Mouse (Mus musculus) frontal cortex, postnatal 10 days (tissue): ENCODE measurements around the gene Ino80b.
A peak's percentile ranks its signal among the peaks of the same experiment; 100 is the strongest.

Source experiments
- DNase-seq, 2 experiments: peaks; one replicate each; pipeline ENCODE4 v3.0.0; 2022; ENCODE audit warnings: low spot score in 2 of 2, mixed read lengths in 1 of 2

The Ino80b gene

GRCm38 (mm10) chr6:83141636-83142035 lies 16.4 kb upstream of the Ino80b start:
- DNase-seq, result no peak

GRCm38 (mm10) chr6:83140044-83140443 lies 14.8 kb upstream of the Ino80b start:
- no peak for DNase-seq

GRCm38 (mm10) chr6:83138056-83138455 lies 12.8 kb upstream of the Ino80b start:
- DNase-seq, result no peak

- peak; percentile 70 to 76 for DNase-seq
Observed at GRCm38 (mm10) chr6:83137576-83137950, 12.3 kb upstream of the Ino80b start.

- DNase-seq, result no peak
Observed at GRCm38 (mm10) chr6:83136881-83137575, 11.8 kb upstream of the Ino80b start.

- no peak for DNase-seq
Observed at GRCm38 (mm10) chr6:83136291-83136880, 11.2 kb upstream of the Ino80b start.

- DNase-seq, result no peak
Observed at GRCm38 (mm10) chr6:83135571-83136161, 10.4 kb upstream of the Ino80b start.

GRCm38 (mm10) chr6:83134951-83135513 lies 9.8 kb upstream of the Ino80b start, which contains the start of gene Rtkn:
TSS of gene Rtkn (plus strand) at chr6:83135463.
- no peak for DNase-seq

GRCm38 (mm10) chr6:83134226-83134625 lies 9.0 kb upstream of the Ino80b start:
- no peak for DNase-seq

- no peak for DNase-seq
Observed at GRCm38 (mm10) chr6:83132176-83132919, 7.1 kb upstream of the Ino80b start.

GRCm38 (mm10) chr6:83131469-83132034 lies 6.3 kb upstream of the Ino80b start:
- no peak for DNase-seq

- no peak for DNase-seq
Observed at GRCm38 (mm10) chr6:83127419-83127818, 2.2 kb upstream of the Ino80b start.

GRCm38 (mm10) chr6:83124851-83125312 lies 349 bp downstream of the Ino80b start:
- DNase-seq, result peak; percentile 86 to 87

- no peak for DNase-seq
Observed at GRCm38 (mm10) chr6:83122961-83123360, 2.3 kb downstream of the Ino80b start.

- DNase-seq, result peak in 1 of 2 experiments; percentile 25
Observed at GRCm38 (mm10) chr6:83121863-83122710, 3.1 kb downstream of the Ino80b start.

GRCm38 (mm10) chr6:83120930-83121862 lies 4.0 kb downstream of the Ino80b start, which contains the start of gene Wbp1:
TSS of gene Wbp1 (minus strand) at chr6:83121559.
- DNase-seq, result peak; percentile 95 to 98

GRCm38 (mm10) chr6:83119734-83120051 lies 5.5 kb downstream of the Ino80b start:
- no peak for DNase-seq

- no peak for DNase-seq
Observed at GRCm38 (mm10) chr6:83118825-83119733, 6.2 kb downstream of the Ino80b start.
